Mouse (Mus musculus): ENCODE data around the gene Wt1. TPM values are rescaled to one million over a fixed set of nuclear protein-coding genes. Genes with fewer than 3 reads are reported as not detected.

The Wt1 gene
- polyA plus RNA-seq, 1 experiment = 18.5 TPM

DNA sequence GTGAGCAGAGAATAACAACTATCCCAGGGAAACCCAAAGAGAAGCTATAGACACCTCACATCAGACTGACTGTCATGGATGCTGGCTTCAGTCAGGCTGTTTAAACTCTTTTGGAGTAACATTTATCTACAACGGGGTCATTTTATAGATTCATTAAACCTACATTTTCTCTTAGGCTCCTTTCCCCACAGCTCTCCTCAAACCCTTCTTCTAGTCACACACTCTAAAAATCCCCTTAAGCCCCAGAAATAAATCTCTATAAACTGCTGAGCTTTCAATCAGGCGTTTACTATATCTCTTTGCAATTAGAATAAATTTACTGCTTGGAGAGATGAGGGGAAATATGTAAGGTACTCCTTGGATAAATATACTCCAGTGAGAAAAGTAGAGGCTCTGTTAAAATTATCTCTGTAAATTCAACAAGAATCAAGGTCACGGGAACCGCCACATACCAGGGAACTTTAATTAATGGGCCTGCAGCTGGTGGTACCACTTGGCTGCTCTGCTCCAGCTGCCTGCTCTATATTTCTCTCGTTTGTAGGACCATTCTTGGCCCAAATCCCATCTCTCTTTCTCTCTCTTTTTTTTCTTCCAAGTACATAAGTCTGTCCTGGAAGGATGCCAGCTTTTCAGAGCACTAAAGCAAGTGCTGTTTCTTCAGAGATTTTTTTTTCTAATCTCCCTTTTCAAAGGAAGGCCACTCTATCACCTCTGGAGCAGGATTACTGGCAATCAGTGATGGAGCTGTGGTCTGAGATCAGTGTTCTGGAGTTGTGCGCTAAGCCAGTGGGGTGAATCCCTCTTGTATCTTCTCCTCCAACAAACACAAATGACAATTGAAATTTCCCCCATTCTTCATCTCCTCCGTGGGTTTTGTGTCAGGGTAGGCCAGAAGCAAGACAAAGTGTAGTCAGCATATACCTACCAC is 36.5 kb upstream of the Wt1 start:
- TF ChIP-seq POLR2A (IDR thresholded peaks at IDR 0.05; ENCODE audit: low read depth, low read length) (no peak), CTCF (IDR thresholded peaks at IDR 0.05; ENCODE audit: extremely low read depth, insufficient read depth, insufficient read length, insufficient replicate concordance) (no peak)
- WGBS = 73% methylated on average over 7 of the region's 7 CpGs
- Histone ChIP-seq H3K4me3 (ENCODE audit: extremely low read depth, insufficient read depth, insufficient read length) (no peak overlapping the region), H3K4me1 (ENCODE audit: control insufficient read depth, insufficient read depth, insufficient read length) (no peaks in the 10 kb centered on the region), H3K36me3 (ENCODE audit: control insufficient read depth, insufficient read depth, low read length) (no peaks in the 10 kb centered on the region), H3K27me3 (ENCODE audit: control insufficient read depth, insufficient read depth, low read length) (no peaks in the 10 kb centered on the region), H3K27ac (ENCODE audit: insufficient read depth, low read length) (no peak overlapping the region)
- no peak for DNase-seq (ENCODE audit: low read depth in 1 of 2, low spot score in 2 of 2)

GRCm38 (mm10) chr2:105090991-105091390 is 35.3 kb upstream of the Wt1 start:
- TF ChIP-seq CTCF (IDR thresholded peaks at IDR 0.05; ENCODE audit: extremely low read depth, insufficient read depth, insufficient read length, insufficient replicate concordance) = no peak
- TF ChIP-seq POLR2A (IDR thresholded peaks at IDR 0.05; ENCODE audit: low read depth, low read length) = no peak
- 85% methylated on average over 5 of the region's 5 CpGs for WGBS
- no peak overlapping the region for H3K27ac ChIP-seq (ENCODE audit: insufficient read depth, low read length)
- H3K4me3 ChIP-seq (ENCODE audit: extremely low read depth, insufficient read depth, insufficient read length) = no peak overlapping the region
- H3K36me3 ChIP-seq (ENCODE audit: control insufficient read depth, insufficient read depth, low read length) = no peaks in the 10 kb centered on the region
- H3K27me3 ChIP-seq (ENCODE audit: control insufficient read depth, insufficient read depth, low read length) = no peaks in the 10 kb centered on the region
- DNase-seq (ENCODE audit: low read depth in 1 of 2, low spot score in 2 of 2) = no peak
- no peaks in the 10 kb centered on the region for H3K4me1 ChIP-seq (ENCODE audit: control insufficient read depth, insufficient read depth, insufficient read length)

DNA sequence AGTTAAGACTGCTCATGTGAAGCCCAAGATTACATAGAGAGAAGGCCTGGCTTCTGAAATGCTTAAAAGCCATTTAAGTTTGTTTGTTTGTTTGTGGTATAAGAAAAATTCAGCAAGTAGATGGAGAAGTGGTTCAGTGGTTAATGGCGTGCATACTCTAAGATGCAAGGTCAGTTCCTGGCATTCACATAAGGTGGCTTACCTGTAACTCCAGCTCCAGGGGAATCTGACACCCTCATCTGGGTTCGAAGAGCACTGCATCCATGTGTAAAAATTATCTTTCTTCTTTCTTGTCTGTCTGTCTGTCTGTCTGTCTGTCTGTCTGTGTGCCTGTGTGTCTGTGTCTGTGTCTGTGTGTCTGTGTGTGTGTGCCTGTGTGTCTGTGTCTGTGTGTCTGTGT is 34.6 kb upstream of the Wt1 start, which contains the start of gene Gm11060:
Gene Gm11060, plus strand, starts transcription at position 301 of the 400 bp plus-strand sequence.
- Histone ChIP-seq H3K4me1 (ENCODE audit: control insufficient read depth, insufficient read depth, insufficient read length) (no peaks in the 10 kb centered on the region), H3K27me3 (ENCODE audit: control insufficient read depth, insufficient read depth, low read length) (no peaks in the 10 kb centered on the region), H3K4me3 (ENCODE audit: extremely low read depth, insufficient read depth, insufficient read length) (no peak within 1 kb of the TSS), H3K36me3 (ENCODE audit: control insufficient read depth, insufficient read depth, low read length) (no peaks in the 10 kb centered on the region), H3K27ac (ENCODE audit: insufficient read depth, low read length) (no peak within 1 kb of the TSS)
- WGBS = 86% methylated on average over 2 of the region's 2 CpGs
- DNase-seq (ENCODE audit: low read depth in 1 of 2, low spot score in 2 of 2) = no peak
- TF ChIP-seq CTCF (IDR thresholded peaks at IDR 0.05; ENCODE audit: extremely low read depth, insufficient read depth, insufficient read length, insufficient replicate concordance) (no peak), POLR2A (IDR thresholded peaks at IDR 0.05; ENCODE audit: low read depth, low read length) (no peak)

DNA sequence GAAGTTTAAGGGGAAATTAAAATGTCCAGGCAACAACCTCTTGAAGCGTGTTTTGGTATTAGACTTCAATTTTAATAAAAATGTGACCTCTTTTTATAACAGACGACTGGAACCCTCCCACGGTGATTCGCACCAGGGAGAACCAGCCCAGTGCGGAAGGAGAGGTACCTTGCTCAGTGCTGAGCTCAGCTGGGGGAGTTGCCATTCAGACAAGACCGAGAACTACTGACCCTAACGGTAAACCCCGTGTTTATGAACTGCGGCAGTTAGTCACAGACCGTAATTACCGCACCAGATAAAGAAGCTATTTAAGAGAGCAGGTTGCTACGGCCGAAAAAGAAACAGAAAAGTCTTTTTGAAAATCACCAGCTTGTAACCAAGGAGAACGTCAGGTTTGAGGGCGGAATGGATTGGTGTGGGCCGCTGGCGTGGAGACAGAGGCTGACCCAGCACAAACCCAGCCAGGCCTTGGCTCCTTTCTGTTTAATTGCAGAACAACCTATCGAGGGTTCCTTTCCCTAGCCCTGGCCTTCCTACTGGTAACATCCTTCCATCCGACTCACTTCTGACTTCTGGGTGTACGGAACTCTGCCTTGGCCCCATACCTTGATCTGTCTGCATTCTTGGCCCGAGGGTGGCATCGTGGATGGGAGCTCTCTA is 28.9 kb upstream of the Wt1 start:
- DNase-seq (ENCODE audit: low read depth in 1 of 2, low spot score in 2 of 2) = no peak
- Histone ChIP-seq H3K27me3 (ENCODE audit: control insufficient read depth, insufficient read depth, low read length) (no peaks in the 10 kb centered on the region), H3K27ac (ENCODE audit: insufficient read depth, low read length) (no peak overlapping the region), H3K4me1 (ENCODE audit: control insufficient read depth, insufficient read depth, insufficient read length) (no peaks in the 10 kb centered on the region), H3K4me3 (ENCODE audit: extremely low read depth, insufficient read depth, insufficient read length) (no peak overlapping the region), H3K36me3 (ENCODE audit: control insufficient read depth, insufficient read depth, low read length) (no peaks in the 10 kb centered on the region)
- no peak for TF ChIP-seq POLR2A (IDR thresholded peaks at IDR 0.05; ENCODE audit: low read depth, low read length)
- TF ChIP-seq CTCF (IDR thresholded peaks at IDR 0.05; ENCODE audit: extremely low read depth, insufficient read depth, insufficient read length, insufficient replicate concordance) = no peak
- WGBS = 93% methylated on average over 22 of the region's 22 CpGs

- WGBS = 84% methylated on average over 7 of the region's 7 CpGs
- DNase-seq (ENCODE audit: low read depth in 1 of 2, low spot score in 2 of 2) = no peak
- no peaks in the 10 kb centered on the region for H3K36me3 ChIP-seq (ENCODE audit: control insufficient read depth, insufficient read depth, low read length)
- H3K4me1 ChIP-seq (ENCODE audit: control insufficient read depth, insufficient read depth, insufficient read length) = no peaks in the 10 kb centered on the region
- TF ChIP-seq POLR2A (IDR thresholded peaks at IDR 0.05; ENCODE audit: low read depth, low read length) (no peak), CTCF (IDR thresholded peaks at IDR 0.05; ENCODE audit: extremely low read depth, insufficient read depth, insufficient read length, insufficient replicate concordance) (no peak)
- H3K27ac ChIP-seq (ENCODE audit: insufficient read depth, low read length) = no peak overlapping the region
- H3K4me3 ChIP-seq (ENCODE audit: extremely low read depth, insufficient read depth, insufficient read length) = no peak overlapping the region
- H3K27me3 ChIP-seq (ENCODE audit: control insufficient read depth, insufficient read depth, low read length) = no peaks in the 10 kb centered on the region
Measured at GRCm38 (mm10) chr2:105099410-105099809, 26.9 kb upstream of the Wt1 start.

DNA sequence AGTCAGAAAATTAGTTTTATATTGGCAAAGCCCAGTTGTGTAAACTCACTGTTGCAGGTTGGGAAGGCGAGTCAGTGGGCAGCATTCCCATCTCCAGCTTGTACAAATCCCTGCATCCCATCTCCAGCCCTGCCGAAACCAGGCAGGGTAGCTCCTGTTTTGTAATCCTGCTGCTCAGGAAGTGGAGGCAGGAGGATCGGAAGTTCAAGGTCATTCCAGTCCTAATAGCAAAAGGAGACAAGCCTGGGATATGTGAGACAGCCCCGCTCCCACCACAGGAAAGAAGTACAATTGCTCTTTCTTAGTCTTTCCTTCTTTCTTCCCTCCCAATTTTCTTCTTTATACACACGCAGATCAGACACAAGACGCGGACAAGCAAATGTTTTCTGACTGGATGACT is 25.8 kb upstream of the Wt1 start:
- no peak for DNase-seq (ENCODE audit: low read depth in 1 of 2, low spot score in 2 of 2)

More for the DNA sequence above, 25.8 kb upstream of the Wt1 start:
- TF ChIP-seq CTCF (IDR thresholded peaks at IDR 0.05; ENCODE audit: extremely low read depth, insufficient read depth, insufficient read length, insufficient replicate concordance) (no peak), POLR2A (IDR thresholded peaks at IDR 0.05; ENCODE audit: low read depth, low read length) (no peak)
- WGBS = 74% methylated on average over 7 of the region's 7 CpGs
- Histone ChIP-seq H3K36me3 (ENCODE audit: control insufficient read depth, insufficient read depth, low read length) (no peaks in the 10 kb centered on the region), H3K27ac (ENCODE audit: insufficient read depth, low read length) (no peak overlapping the region), H3K4me1 (ENCODE audit: control insufficient read depth, insufficient read depth, insufficient read length) (no peaks in the 10 kb centered on the region), H3K27me3 (ENCODE audit: control insufficient read depth, insufficient read depth, low read length) (no peaks in the 10 kb centered on the region), H3K4me3 (ENCODE audit: extremely low read depth, insufficient read depth, insufficient read length) (no peak overlapping the region)
